In genomic region chr6:38139086-38139485, GRCm38 (mm10) we compare ENCODE assay signal across 22 mouse cellular contexts. TPM values are rescaled to one million over a fixed set of nuclear protein-coding genes. Genes with fewer than 3 reads are reported as not detected.
"Had no signal": no experiment of that assay in that cellular context is flagged by ENCODE, and none has a peak within 500 bp of the region (broad histone marks: within the 10 kb centered on the region; RNA-seq: fewer than 3 reads in every experiment).

No protein-coding gene starts in this region.

- H3K4me3 ChIP-seq: midbrain, embryonic 10.5 days; midbrain, embryonic 12.5 days; myocyte; neural tube, embryonic 13.5 days; neural tube, embryonic 15.5 days; stomach, embryonic 15.5 days had no signal

- DNase-seq: lung, adult 18-20 months; lung, embryonic 14.5 days; lung, postnatal 10 days; lung, postnatal 4 days; midbrain, embryonic 14.5 days; thymus, adult 2 months; thymus, postnatal 25 days; thymus, postnatal 4 days had no signal

- H3K9me3 ChIP-seq: midbrain, embryonic 10.5 days; midbrain, embryonic 12.5 days; neural tube, embryonic 13.5 days; neural tube, embryonic 15.5 days; stomach, embryonic 15.5 days had no signal

- H3K4me1 ChIP-seq: midbrain, embryonic 10.5 days; midbrain, embryonic 12.5 days; neural tube, embryonic 13.5 days; stomach, embryonic 15.5 days had no signal

- H3K27me3 ChIP-seq: midbrain, embryonic 12.5 days; neural tube, embryonic 13.5 days; neural tube, embryonic 15.5 days; stomach, embryonic 15.5 days had no signal

- ATAC-seq: midbrain, embryonic 16.5 days had no signal

- H3K4me2 ChIP-seq: lung, embryonic 14.5 days; midbrain, embryonic 12.5 days; neural tube, embryonic 13.5 days; neural tube, embryonic 15.5 days; stomach, embryonic 15.5 days had no signal

- H3K9ac ChIP-seq: lung, embryonic 14.5 days; midbrain, embryonic 12.5 days; neural tube, embryonic 13.5 days; neural tube, embryonic 15.5 days; stomach, embryonic 15.5 days had no signal

- H3K27ac ChIP-seq: midbrain, embryonic 10.5 days; midbrain, embryonic 12.5 days; neural tube, embryonic 13.5 days; neural tube, embryonic 15.5 days; stomach, embryonic 15.5 days; stomach, postnatal 0 days had no signal

RNA-seq across cellular contexts. Expression of gene Atp6v0a4, which starts 14.7 kb away (rescaled TPM):
- total RNA-seq: megakaryocyte, adult 5-6 weeks had no signal
- polyA plus RNA-seq: midbrain, embryonic 10.5 days; midbrain, embryonic 12.5 days; midbrain, embryonic 14.5 days; neural tube, embryonic 11.5 days had no signal

RNA-seq across cellular contexts. Expression of gene Tmem213, which starts 30.0 kb away (rescaled TPM):
- total RNA-seq: megakaryocyte, adult 5-6 weeks; megakaryocyte-erythroid progenitor cell, adult 5-6 weeks had no signal
- polyA plus RNA-seq: midbrain, embryonic 10.5 days; midbrain, embryonic 12.5 days; midbrain, embryonic 14.5 days; midbrain, embryonic 16.5 days; myocyte; neural tube, embryonic 11.5 days; neural tube, embryonic 13.5 days; neural tube, embryonic 15.5 days; spleen, adult 2 months; testis, adult 2 months; urinary bladder, adult 2 months had no signal
